Mouse (Mus musculus) induced T-regulatory cell, adult 2 months (primary cell): ENCODE data around the gene Tmbim1.
"Not testable (repeated sequence)": the region's sequence is repeated elsewhere in the genome, so short reads cannot be mapped to it uniquely, and the experiment has no call there.

Source experiments
- DNase-seq: peaks from one replicate; pipeline ENCODE4 v3.0.0-alpha.2; 2012; ENCODE audit warnings: low read depth

Tmbim1 gene

GRCm38 (mm10) chr1:74326916-74327315 is 21.5 kb upstream of the Tmbim1 start:
- DNase-seq, result not testable (repeated sequence)

DNA sequence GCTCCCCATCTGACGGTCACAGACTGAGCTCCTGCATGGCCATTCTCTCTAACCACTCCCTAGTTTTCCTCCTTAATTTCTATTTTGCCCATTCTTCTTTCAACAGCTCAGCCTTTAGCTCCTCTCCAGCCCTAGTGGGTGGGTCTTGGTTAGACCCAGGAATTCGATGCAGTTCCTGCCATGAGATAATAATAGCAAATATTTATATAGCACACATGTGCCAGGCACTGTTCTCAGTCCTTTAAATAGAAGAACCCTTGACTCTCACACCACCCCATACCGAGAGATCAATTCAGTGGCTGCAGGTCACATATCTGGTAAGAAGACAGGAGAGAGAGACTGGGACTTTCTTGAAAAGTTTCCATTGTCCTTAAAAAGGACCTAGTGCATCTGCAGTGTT is 16.0 kb upstream of the Tmbim1 start:
- DNase-seq, result no peak

GRCm38 (mm10) chr1:74318711-74319110 is 13.3 kb upstream of the Tmbim1 start:
- DNase-seq, result no peak

DNA sequence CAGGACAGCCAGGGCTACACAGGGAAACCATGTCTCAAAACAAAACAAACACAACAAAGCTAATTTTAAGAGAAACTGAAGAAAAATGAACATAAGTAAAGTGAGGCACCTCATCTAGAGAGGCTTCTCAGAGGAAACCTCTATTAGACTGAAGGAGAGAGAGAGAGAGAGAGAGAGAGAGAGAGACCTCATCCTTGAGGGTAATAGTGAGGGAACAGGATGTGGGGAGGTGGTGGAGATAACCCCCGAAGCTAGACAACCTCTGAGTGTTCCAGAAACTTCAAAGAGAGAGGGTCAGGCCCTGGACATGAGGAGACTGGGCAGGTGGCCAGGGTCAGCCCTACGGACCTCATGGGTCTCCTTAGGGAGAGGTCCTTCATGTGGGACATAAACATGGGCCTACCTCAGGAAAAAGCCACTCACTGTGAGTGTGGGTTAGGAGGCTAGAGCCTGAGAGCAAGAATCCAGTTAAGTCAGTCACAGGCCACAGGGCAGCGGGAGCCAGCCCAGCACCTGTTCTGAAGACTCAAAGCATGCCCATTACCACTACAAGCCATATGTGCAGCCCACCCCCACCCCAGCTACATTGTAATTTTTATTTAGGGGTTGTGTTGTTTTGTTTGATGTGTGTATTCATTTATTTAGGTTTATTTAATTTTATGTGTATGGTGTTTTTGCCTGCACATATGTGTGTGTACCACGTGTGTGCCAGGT is 10.8 kb upstream of the Tmbim1 start:
- no peak for DNase-seq

DNA sequence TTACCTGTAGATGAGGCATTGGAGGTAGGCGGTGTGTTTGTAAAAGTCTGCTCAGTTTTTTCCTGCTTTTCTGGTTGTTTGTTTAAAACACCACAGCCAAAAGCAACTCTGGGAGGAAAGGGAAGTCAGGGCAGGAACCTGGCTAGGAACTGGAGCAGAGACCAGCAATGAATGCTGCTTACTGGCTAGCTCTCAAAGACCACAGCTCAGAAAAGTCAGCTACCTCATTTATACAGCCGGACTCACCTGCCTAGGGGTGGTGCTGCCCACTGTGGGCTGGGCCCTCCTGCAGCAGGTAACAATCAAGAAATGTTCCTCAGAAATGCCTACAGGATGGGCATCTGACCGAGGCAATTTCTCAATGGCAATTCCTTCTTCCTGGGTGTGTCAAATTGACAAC is 9.4 kb upstream of the Tmbim1 start:
- no peak for DNase-seq

DNA sequence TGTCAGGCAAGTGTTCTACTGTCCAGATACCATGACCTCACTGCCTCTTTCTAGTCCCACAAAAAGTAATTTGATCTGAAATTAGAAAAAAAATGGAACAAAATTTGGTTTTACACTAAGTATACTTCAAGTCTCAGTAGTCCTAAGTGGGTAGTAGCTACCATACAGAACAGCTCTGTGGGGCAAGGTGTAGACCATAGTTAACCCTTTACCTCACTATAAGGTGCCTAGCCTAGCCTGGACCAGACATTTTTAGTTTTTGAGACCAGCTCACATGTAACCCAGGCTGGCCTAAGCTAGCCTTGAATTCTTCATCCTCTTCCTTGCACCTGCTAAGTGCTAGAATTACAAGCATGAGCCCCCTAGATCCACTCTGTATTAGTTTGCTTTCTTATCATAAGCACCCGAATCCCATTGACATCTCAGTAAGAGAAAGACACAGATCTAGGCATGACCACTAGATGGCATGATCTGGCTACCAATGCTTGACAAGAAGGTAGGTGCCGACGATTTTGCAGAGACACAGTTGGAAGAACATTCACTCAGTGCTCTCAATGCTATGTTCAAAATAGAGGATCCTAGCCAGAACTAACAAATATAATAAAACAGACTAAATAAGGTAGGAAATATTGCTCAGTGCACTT is 7.7 kb upstream of the Tmbim1 start:
- DNase-seq, result peak; percentile 89

GRCm38 (mm10) chr1:74309767-74310166 is 4.3 kb upstream of the Tmbim1 start:
- no peak for DNase-seq

GRCm38 (mm10) chr1:74308001-74308964 is 2.9 kb upstream of the Tmbim1 start:
- no peak for DNase-seq

DNA sequence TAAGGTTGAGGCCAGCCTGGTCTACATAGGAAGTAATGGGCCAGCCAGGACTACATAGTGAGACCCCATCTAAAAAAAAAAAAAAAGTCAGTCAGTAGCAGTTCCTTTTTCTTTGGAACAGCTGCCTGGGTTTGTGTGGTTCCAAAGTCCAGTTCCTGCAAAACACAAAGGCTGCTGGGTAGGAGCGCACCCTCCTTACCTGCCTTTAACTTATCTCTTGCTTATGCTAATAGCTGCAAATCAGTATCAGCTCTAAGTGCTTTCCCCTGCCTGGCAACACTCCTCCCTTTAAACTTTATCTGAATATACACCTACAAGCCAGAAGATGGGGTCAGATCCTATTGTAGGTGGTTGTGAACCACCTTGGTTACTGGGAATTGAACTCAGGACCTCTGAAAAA is 1.7 kb upstream of the Tmbim1 start:
- no peak for DNase-seq

- DNase-seq, result no peak
These were observed 476 bp downstream of the Tmbim1 start for GRCm38 (mm10) chr1:74304946-74305345.

GRCm38 (mm10) chr1:74304339-74304790 is 1.1 kb downstream of the Tmbim1 start:
- DNase-seq, result no peak

- peak; percentile 72 for DNase-seq
These were observed 1.7 kb downstream of the Tmbim1 start for GRCm38 (mm10) chr1:74303509-74304338.

DNA sequence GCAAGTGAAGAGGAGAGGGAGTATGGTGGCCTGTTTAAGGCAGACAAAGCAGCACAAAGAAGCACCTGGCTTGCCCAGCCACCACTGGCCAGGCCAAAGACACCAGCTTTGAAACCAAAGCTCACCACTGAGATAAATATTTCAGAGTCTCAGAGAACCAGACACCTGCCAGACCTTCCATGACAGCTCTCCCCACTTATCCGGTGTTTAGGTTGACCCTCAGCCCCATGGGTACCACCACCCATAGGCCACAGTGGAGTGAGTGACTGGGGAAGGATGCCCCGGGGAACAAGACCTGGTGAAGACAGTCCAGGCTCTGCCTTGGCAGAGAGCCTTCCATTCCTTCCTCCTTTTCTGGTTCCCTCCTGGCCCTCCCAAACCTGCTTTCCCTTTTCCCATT is 2.6 kb downstream of the Tmbim1 start:
- no peak for DNase-seq

DNA sequence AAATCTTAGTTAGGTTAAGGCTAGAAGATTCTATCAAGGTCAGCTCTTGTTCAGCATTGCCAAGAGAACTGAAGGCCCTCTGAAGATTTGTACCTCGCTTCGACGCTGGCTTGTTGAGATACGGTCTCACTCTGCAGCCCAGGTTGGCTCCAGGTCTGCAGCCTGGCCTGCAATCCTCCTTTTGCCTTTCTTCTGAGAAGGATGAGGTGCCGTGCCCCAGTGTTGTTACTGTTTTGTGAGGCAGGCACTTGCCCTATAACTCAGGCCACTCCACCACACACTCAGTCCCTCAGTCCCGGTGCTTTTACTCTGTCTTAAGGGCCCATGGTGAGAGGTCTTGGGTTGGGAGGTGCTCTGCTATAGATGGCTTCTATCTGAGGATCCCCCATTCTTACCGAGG is 3.2 kb downstream of the Tmbim1 start:
- DNase-seq, result no peak

GRCm38 (mm10) chr1:74300347-74301110 is 4.9 kb downstream of the Tmbim1 start:
- no peak for DNase-seq

GRCm38 (mm10) chr1:74298996-74299395 is 6.4 kb downstream of the Tmbim1 start:
- no peak for DNase-seq

- no peak for DNase-seq
These were observed 7.2 kb downstream of the Tmbim1 start for GRCm38 (mm10) chr1:74298157-74298750.

- DNase-seq, result no peak
These were observed 8.2 kb downstream of the Tmbim1 start for GRCm38 (mm10) chr1:74297269-74297668.

GRCm38 (mm10) chr1:74296477-74296876 is 8.9 kb downstream of the Tmbim1 start:
- DNase-seq, result no peak

GRCm38 (mm10) chr1:74295456-74296171 is 9.8 kb downstream of the Tmbim1 start:
- DNase-seq, result peak; percentile 82
